ENCODE assay signal across 24 mouse cellular contexts in the genomic region with DNA sequence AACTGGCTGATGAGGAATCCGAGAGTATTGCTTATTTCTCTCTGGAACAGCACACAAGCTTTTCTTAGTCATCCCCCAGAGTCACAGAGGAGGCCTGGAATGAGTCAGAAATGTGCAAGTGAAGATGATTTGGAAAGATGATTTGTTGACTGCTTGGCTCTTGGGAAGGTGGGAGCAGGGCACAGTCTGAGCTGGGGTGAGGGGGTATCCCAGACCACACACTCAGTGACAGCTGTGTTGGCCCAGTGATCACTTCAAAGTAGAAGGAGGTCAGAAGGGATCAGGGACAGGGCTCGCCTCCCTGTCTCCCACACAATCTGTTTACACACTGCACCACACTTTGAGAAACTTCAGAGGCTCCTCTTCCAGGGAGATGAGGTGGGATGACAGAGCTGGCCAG. TPM values are rescaled to one million over a fixed set of nuclear protein-coding genes. Genes with fewer than 3 reads are reported as not detected.
DNase-seq lines count a peak whose midpoint lies in the region; ATAC-seq and TF ChIP-seq lines count a peak whose summit lies in the region.
"Had no signal": no experiment of that assay in that cellular context is flagged by ENCODE, and none has a peak within 500 bp of the region (broad histone marks: within the 10 kb centered on the region; RNA-seq: fewer than 3 reads in every experiment).

No protein-coding gene starts in this region.

- 20% methylated on average over 2 of the region's 2 CpGs for WGBS in lung, embryonic 14.5 days
- WGBS in stomach, postnatal 0 days, result 41% methylated on average over 2 of the region's 2 CpGs

- no peak for TF ChIP-seq EP300 in stomach, postnatal 0 days (optimal IDR thresholded peaks at IDR 0.05)

- intact Hi-C loops in gastrocnemius, postnatal 14 days (cut with DNase I; ENCODE audit: low total_unique reads), result no loop called here

- no peak overlapping the region for H3K4me2 ChIP-seq in lung, embryonic 14.5 days
- no peak overlapping the region for H3K4me2 ChIP-seq in stomach, postnatal 0 days (replicated peaks; ENCODE audit: low read depth)
- H3K4me2 ChIP-seq: embryonic facial prominence, embryonic 12.5 days; heart, embryonic 11.5 days; limb, embryonic 12.5 days; liver, embryonic 12.5 days; midbrain, embryonic 15.5 days; neural tube, embryonic 12.5 days had no signal

- peak; percentile 42 for DNase-seq in gastrocnemius, adult 18-20 months (ENCODE audit: low spot score)
- DNase-seq in gastrocnemius, postnatal 14 days, result no peak
- peak; percentile 64 for DNase-seq in 3T3-L1 (ENCODE audit: low read depth, low spot score)
- peak; percentile 88 for DNase-seq in lung, embryonic 14.5 days
- DNase-seq in lung, postnatal 25 days (ENCODE audit: low spot score), result peak; percentile 33
- DNase-seq in right cerebral cortex, postnatal 4 days, result no peak
- DNase-seq in kidney, postnatal 14 days, result no peak
- DNase-seq in stomach, postnatal 0 days (ENCODE audit: low spot score), result no peak
- DNase-seq: adrenal gland, adult 8-10 months; cerebellum, adult 2 months; cerebellum, postnatal 25 days; kidney, postnatal 36 days; right cerebral cortex, postnatal 14 days had no signal

- H3K27ac ChIP-seq in lung, embryonic 14.5 days (ENCODE audit: low read depth), result no peak overlapping the region
- no peak overlapping the region for H3K27ac ChIP-seq in stomach, postnatal 0 days (replicated peaks)
- H3K27ac ChIP-seq: embryonic facial prominence, embryonic 12.5 days; hindbrain, postnatal 0 days; limb, embryonic 12.5 days; liver, embryonic 12.5 days; midbrain, embryonic 15.5 days; neural tube, embryonic 12.5 days had no signal

- ATAC-seq in lung, embryonic 14.5 days (ENCODE audit: insufficient read depth), result peak; percentile 98
- no peak for ATAC-seq in stomach, postnatal 0 days (ENCODE audit: low FRiP score, low TSS enrichment)
- ATAC-seq: hindbrain, postnatal 0 days; intestine, postnatal 0 days; liver, embryonic 12.5 days; midbrain, embryonic 15.5 days had no signal

- H3K27me3 ChIP-seq in lung, embryonic 14.5 days (ENCODE audit: insufficient read depth, low read length), result no peaks in the 10 kb centered on the region
- H3K27me3 ChIP-seq in stomach, postnatal 0 days (ENCODE audit: control insufficient read depth, insufficient read depth, low read length), result no peaks in the 10 kb centered on the region
- H3K27me3 ChIP-seq: embryonic facial prominence, embryonic 12.5 days; limb, embryonic 12.5 days; liver, embryonic 12.5 days; midbrain, embryonic 15.5 days; neural tube, embryonic 12.5 days had no signal

- no peak overlapping the region for H3K4me3 ChIP-seq in lung, embryonic 14.5 days (ENCODE audit: low read depth, low read length)
- no peak overlapping the region for H3K4me3 ChIP-seq in stomach, postnatal 0 days (ENCODE audit: low read depth, low read length)
- H3K4me3 ChIP-seq: embryonic facial prominence, embryonic 12.5 days; limb, embryonic 12.5 days; liver, embryonic 12.5 days; midbrain, embryonic 15.5 days; neural tube, embryonic 12.5 days had no signal

- no peaks in the 10 kb centered on the region for H3K36me3 ChIP-seq in lung, embryonic 14.5 days (ENCODE audit: insufficient read depth)
- H3K36me3 ChIP-seq in stomach, postnatal 0 days (ENCODE audit: control insufficient read depth, insufficient read depth, low read length), result no peaks in the 10 kb centered on the region
- H3K36me3 ChIP-seq: embryonic facial prominence, embryonic 12.5 days; limb, embryonic 12.5 days; liver, embryonic 12.5 days; midbrain, embryonic 15.5 days; neural tube, embryonic 12.5 days had no signal

- H3K9ac ChIP-seq in lung, embryonic 14.5 days, result no peak overlapping the region
- H3K9ac ChIP-seq in stomach, postnatal 0 days (ENCODE audit: low read length), result no peak overlapping the region
- H3K9ac ChIP-seq: embryonic facial prominence, embryonic 12.5 days; limb, embryonic 12.5 days; liver, embryonic 12.5 days; midbrain, embryonic 15.5 days; neural tube, embryonic 12.5 days had no signal

- TF ChIP-seq CTCF in lung, embryonic 14.5 days (IDR thresholded peaks at IDR 0.05; ENCODE audit: low read depth), result no peak
- no peak for TF ChIP-seq CTCF in stomach, postnatal 0 days (IDR thresholded peaks at IDR 0.05; ENCODE audit: low read depth)

- H3K4me1 ChIP-seq in lung, embryonic 14.5 days (ENCODE audit: insufficient read depth), result peaks cover 9% of the 10 kb centered on the region
- H3K4me1 ChIP-seq in stomach, postnatal 0 days (replicated peaks; ENCODE audit: control insufficient read depth, insufficient read depth), result no peaks in the 10 kb centered on the region
- H3K4me1 ChIP-seq: embryonic facial prominence, embryonic 12.5 days; limb, embryonic 12.5 days; liver, embryonic 12.5 days; midbrain, embryonic 15.5 days; neural tube, embryonic 12.5 days had no signal

- no peaks in the 10 kb centered on the region for H3K9me3 ChIP-seq in lung, embryonic 14.5 days (ENCODE audit: low read depth, low read length)
- H3K9me3 ChIP-seq in stomach, postnatal 0 days (ENCODE audit: control insufficient read depth, low read length), result no peaks in the 10 kb centered on the region
- H3K9me3 ChIP-seq: embryonic facial prominence, embryonic 12.5 days; limb, embryonic 12.5 days; liver, embryonic 12.5 days; midbrain, embryonic 15.5 days; neural tube, embryonic 12.5 days had no signal

RNA-seq across cellular contexts. Expression of a gene that starts 24.5 kb away (rescaled TPM):
- total RNA-seq in gastrocnemius, adult 18-20 months (2021), result under 1 TPM; 0.34 to 0.52 TPM
- total RNA-seq in gastrocnemius, postnatal 14 days (2021), result under 1 TPM; 0.11 to 0.49 TPM
- 0.08 and 0.16 TPM in 2 replicates for polyA plus RNA-seq in lung, embryonic 14.5 days (2014; fragmentation: Nextera tagmentation; extraction: Ambion mirVana)
- 0.07 and 0.13 TPM in 2 replicates for polyA plus RNA-seq in stomach, postnatal 0 days (2015; fragmentation: Nextera tagmentation; extraction: Ambion mirVana)
- total RNA-seq: megakaryocyte-erythroid progenitor cell, adult 5-6 weeks had no signal
- polyA plus RNA-seq: forebrain, embryonic 11.5 days; heart, embryonic 11.5 days; heart, postnatal 0 days; intestine, postnatal 0 days; liver, embryonic 12.5 days had no signal

Comparison
In these comparisons a context has a peak if more than half of its experiments do, and no peak if none do; other contexts are left out.
1. DNase-seq: peak in gastrocnemius, adult 18-20 months (single experiment), 3T3-L1 (single experiment), lung, embryonic 14.5 days (single experiment) and lung, postnatal 25 days (single experiment); none in gastrocnemius, postnatal 14 days (single experiment), right cerebral cortex, postnatal 4 days (single experiment), kidney, postnatal 14 days (single experiment) and stomach, postnatal 0 days (single experiment).